Mouse (Mus musculus) hematopoietic stem cell, adult 5-6 weeks (primary cell): Measurements from ENCODE around the gene Gm21972. TPM values are rescaled to one million over a fixed set of nuclear protein-coding genes. Genes with fewer than 3 reads are reported as not detected.

ENCODE experiments used
- ATAC-seq, 2 experiments: fragments of 125-278 bp in 1 of 2; replicated peaks in 1 of 2; 2 replicates each; pipeline ENCODE4 v1.8.0; 2016 to 2017; ENCODE audit warnings: inconsistent platforms in 2 of 2, mild to moderate bottlenecking in 2 of 2, moderate number of reproducible peaks in 2 of 2, low read depth in 1 of 2, moderate TSS enrichment in 1 of 2; ENCODE audit not compliant: low FRiP score in 2 of 2, poor library complexity in 2 of 2, severe bottlenecking in 2 of 2, insufficient read depth in 1 of 2, low TSS enrichment in 1 of 2
- total RNA-seq: library from RNA; stranded (forward); fragments of 172-1452, 232-1000 nt; gene quantifications from 2 replicates; pipeline ENCODE4 v1.2.3, GENCODE M21; 2017

The Gm21972 gene
- total RNA-seq, 1 experiment from 2014 or later = 9.2 TPM

DNA sequence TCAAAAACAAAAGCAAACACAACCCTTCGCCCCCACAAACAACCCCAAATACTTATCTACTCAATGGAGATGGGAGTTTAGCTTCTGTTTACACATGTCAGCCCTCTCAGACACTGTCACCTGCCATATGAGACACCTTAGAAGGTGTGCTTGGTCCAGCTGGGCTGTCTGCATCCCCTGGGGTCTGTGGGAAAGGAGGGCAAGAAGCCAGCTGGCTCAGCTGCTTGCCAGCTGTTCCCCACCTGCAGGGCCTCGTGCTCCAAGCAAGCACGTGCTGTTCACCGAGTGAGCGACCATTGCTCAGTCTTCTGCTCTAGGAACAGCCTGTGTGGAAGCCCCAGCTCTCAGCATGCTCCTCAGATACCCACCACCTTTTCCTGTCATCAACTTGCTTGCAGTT lies 65.6 kb downstream of the Gm21972 start:
- ATAC-seq = no peak

DNA sequence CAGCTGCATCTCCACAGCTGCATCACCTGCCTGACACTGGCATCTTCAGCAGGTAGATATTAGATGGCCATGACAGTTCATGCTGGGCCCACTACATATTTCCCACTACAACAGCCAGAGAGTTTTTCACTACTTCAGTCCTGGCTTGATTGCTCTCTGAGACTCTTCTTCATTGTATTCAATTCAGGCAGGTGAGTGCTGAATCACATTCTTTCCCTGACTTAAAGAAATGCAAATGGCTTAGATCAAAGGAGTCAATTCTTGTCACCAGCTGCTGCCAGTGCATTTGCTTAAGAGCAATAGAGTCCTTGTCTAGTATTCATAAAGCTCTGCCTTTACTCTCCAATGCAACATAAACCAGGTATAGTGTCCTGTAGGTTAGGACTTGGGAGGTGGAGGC lies 67.9 kb downstream of the Gm21972 start:
- no peak for ATAC-seq

GRCm38 (mm10) chr1:86202617-86203219 lies 69.3 kb downstream of the Gm21972 start:
- no peak for ATAC-seq

DNA sequence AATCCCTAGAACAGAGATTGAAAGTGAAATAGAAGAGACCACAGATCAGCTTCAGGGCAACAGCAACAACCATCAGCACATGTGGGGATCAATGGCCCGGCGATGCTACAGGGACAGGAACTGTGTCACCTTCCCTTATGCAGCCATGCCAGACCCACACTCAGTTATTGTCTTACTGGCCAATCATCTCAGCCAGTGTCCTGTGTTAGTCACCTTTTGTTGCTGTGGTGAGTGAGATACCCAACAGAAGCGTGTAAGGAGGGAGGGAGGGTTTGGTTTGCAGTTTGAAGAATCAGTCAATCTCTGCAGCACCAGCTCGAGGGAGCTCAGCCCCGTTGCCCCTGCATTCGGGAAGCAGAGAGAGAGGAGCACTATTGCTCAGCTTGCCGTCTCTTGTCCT lies 77.2 kb downstream of the Gm21972 start:
- ATAC-seq = no peak

- no peak for ATAC-seq
Observed at GRCm38 (mm10) chr1:86211498-86211897, 78.1 kb downstream of the Gm21972 start.

Other genes starting within 250 kb of the Gm21972 start
- 48.4 and 59.2 TPM in 2 replicates for gene Itm2c, start 239.4 kb upstream of the Gm21972 start, total RNA-seq
- not detected in 2 replicates for gene 4933407L21Rik, start 205.2 kb upstream of the Gm21972 start, total RNA-seq
- gene Gpr55, start 172.6 kb upstream of the Gm21972 start, total RNA-seq = 0.13 and 0.20 TPM in 2 replicates
- not detected in 2 replicates for gene Spata3, start 116.8 kb upstream of the Gm21972 start, total RNA-seq
- 0.06 TPM in 1 of 2 replicates, not detected in the other for gene 2810459M11Rik, start 87.8 kb upstream of the Gm21972 start, total RNA-seq
- 120 and 161 TPM in 2 replicates for gene Psmd1, start 69.2 kb upstream of the Gm21972 start, total RNA-seq
- gene Htr2b, start 21.7 kb upstream of the Gm21972 start, total RNA-seq = 0.25 TPM in 1 of 2 replicates, not detected in the other
- 11.3 and 13.4 TPM in 2 replicates for gene Armc9, start 21.1 kb downstream of the Gm21972 start, total RNA-seq
- 1.3 and 2.1 TPM in 2 replicates for gene B3gnt7, start 169.2 kb downstream of the Gm21972 start, total RNA-seq
- gene Ncl, start 225.8 kb downstream of the Gm21972 start, total RNA-seq = 725 and 1,004 TPM in 2 replicates